Mouse (Mus musculus) fat pad, adult 2 months (tissue): ENCODE measurements around the gene Dmkn.
"Not testable (repeated sequence)": the region's sequence is repeated elsewhere in the genome, so short reads cannot be mapped to it uniquely, and the experiment has no call there.

ENCODE experiments used
- DNase-seq: peaks from one replicate; pipeline ENCODE4 v3.0.0-alpha.2; 2011; ENCODE audit warnings: low read depth, low spot score; ENCODE audit errors: extremely low read depth

Dmkn gene

DNA sequence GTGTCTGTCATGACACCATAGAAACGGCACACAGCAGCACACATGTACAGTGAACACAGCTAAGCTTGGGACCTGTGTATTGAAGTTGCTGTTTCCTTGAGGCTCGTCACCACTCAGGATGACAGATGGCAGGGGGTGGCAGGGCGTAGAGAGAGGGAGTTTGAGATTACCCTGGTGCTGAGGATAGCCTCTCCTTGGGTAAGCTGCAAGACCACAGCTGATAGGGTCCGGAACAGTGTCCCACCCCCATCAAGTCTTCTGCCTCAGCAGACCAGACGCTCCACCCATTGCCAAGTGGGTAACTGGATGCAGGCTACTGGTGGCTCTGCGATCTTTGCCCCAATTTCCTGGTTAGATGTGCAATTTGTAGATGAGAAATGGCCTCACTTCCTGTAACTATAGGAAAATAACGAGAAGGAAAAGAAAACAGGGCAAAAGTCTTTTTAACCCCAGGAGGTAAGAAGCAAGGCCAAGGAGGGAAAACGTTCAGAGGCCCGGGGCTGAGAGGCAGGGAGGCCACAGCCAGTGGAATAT lies 48.3 kb downstream of the Dmkn start:
- DNase-seq = no peak

GRCm38 (mm10) chr7:30812291-30812807 lies 48.8 kb downstream of the Dmkn start:
- DNase-seq = no peak

GRCm38 (mm10) chr7:30820131-30820530 lies 56.6 kb downstream of the Dmkn start:
- no peak for DNase-seq

DNA sequence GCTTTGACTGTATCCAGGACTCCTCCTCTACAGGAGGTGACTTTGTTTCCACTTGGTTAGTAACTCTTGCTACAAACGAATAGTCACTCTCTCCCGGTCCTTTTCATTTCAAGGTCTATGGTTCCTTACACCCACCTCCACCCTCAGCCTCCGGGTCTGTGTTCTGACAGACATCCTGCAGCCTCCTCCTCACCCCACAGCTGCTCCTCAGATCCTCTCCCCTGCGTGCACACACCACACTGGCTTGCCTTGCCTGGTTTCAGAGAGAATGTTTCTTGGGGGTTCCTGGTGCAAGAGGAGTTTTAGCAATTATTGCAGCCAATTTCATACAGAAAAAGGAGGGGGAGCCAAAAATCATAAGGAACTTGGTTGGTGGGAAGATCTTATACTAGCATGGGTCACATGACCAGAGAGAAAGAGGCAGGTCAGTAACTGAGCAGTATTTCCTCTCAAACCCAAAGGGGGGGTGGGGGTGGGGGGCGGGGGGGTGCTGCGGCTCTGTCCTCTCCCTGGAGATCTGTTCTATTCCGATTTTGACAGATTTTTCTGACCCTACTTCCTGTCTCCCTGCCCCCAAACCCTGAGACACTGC lies 57.4 kb downstream of the Dmkn start:
- no peak for DNase-seq

DNA sequence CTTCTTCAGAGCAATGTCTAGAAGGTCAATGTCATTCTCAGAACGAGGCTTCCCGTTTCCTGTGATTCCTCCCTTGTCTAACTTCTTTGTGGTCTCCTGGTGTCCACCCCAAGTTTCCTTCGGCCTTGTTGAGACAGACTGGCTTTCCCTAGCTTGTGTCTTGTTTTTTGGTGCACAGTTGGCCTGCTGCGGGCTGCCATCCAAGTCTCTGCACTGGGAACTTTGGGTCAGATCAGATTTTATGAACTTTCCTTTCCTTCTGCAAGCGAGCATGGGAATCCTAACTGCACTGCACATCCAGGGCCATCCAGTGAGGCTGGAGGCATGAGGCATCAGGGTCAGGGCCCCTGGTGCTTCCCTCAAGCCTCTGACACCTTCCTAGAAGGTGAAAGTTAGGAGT lies 58.0 kb downstream of the Dmkn start:
- no peak for DNase-seq

GRCm38 (mm10) chr7:30823675-30824074 lies 60.1 kb downstream of the Dmkn start, which contains the start of gene Ffar2:
Gene Ffar2, minus strand, starts transcription at chr7:30823775.
- no peak for DNase-seq

DNA sequence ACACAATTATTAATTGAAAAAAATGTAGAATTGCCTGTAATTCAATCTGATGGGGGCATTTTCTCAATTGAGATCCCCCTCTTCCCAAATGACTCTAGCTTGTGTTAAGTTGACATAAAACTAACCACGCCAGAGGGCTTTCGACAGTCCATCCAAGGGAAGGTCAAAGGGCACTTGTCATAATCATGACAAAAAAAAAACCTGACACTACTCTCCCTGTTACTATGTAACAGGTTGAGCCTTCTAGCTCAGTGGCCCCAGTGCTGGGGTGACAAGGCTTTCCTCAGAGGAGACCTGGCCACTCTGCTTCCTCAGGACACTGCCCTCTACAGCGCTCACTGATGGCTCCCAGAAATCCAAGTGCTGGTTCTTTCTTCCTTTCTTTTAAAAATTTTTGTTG lies 60.8 kb downstream of the Dmkn start:
- no peak for DNase-seq

DNA sequence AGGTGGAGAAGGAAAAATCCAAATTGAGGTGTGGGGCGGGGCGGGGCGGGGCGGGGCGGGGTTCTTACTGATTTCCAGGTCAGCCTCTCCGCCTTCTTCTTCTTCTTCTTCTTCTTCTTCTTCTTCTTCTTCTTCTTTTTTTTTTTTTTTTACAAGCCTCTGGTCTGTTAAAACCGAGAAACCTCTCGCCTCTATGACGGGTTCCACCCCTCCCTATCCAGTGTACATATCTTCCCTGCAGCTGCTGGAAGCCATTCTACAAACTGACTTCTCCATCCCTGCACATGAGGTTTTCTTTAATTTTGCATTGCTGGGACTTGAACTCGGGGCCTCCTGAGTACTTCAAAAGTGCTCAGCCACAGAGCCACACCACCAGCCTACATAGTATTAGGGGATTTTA lies 63.1 kb downstream of the Dmkn start:
- DNase-seq = no peak

DNA sequence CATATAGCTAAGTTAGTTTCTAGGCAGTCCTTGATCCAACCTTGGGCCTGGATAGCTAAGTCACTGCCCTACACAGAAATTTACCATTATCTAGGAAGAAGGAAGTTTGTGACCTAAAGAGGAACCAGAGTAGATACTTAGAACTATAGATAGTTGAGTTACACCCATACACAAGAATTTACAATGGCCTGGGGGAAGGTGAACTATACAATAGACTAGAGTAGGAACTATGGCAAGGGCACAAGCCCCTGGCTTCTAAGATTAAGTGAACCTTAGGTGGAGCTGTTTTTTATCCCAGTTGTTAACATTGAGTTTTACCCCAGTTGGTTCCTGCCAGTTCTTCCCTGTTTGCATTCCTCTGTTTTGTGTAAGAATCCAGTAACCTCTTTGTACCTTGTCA lies 65.3 kb downstream of the Dmkn start:
- not testable (repeated sequence) for DNase-seq

DNA sequence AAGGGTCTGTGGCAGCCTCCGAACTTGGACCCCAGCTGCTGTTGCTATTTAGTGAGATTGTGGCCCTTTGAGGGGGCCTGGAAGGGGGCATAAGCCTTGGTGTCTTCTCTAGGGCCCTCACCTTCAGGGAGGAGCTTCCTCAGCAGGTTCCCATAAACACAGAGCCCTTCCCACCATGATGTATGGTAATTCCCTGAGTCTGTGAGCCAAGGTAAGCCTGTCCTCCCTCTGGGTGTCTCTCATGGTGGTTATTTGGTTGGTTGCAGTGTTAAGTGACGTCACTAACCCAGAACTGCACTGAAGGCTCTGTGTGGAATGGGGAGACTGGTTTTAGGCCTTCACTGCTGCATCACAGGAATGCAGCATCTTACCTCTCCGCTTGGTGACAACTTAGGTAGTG lies 65.9 kb downstream of the Dmkn start:
- DNase-seq = no peak
